Mouse (Mus musculus) midbrain, postnatal 0 days (tissue): ENCODE measurements at regions not wholly inside any gene's neighbourhood (a gene's known extent, or its start where the extent isn't known, plus 50 kb on each side); places are given as distances from the start of the nearest gene placed in this dataset.

Source experiments
- ATAC-seq: fragments of 200-750 bp; cut with Nextera tagmentation; 2 replicates; pipeline ENCODE4 v1.8.0; 2017; ENCODE audit warnings: moderate number of reproducible peaks, mild to moderate bottlenecking, moderate TSS enrichment, moderate library complexity; ENCODE audit not compliant: low FRiP score
- DNase-seq: peaks from one replicate; pipeline ENCODE4 v3.0.0-alpha.2; 2015; ENCODE audit warnings: low spot score
- H3K27ac ChIP-seq: fragments of 300-500 bp; sonication (generic); 2 replicates; pipeline ENCODE4 v1.5.1; 2014; ENCODE audit warnings: low read depth, mild to moderate bottlenecking, low read length, mixed read lengths
- H3K27me3 ChIP-seq: fragments of 300-500 bp; sonication (generic); 2 replicates; pipeline ENCODE4 v1.6.1; 2014; ENCODE audit warnings: low read length, control low read depth, mixed read lengths; ENCODE audit not compliant: insufficient read depth
- H3K36me3 ChIP-seq: fragments of 300-500 bp; sonication (generic); 2 replicates; pipeline ENCODE4 v1.6.1; 2014; ENCODE audit warnings: low read length, control low read depth, mixed read lengths; ENCODE audit not compliant: insufficient read depth
- H3K4me1 ChIP-seq: fragments of 300-500 bp; sonication (generic); 2 replicates; pipeline ENCODE4 v1.6.1; 2014; ENCODE audit warnings: mild to moderate bottlenecking, control low read depth, antibody characterized with exemption, low read length, mixed read lengths; ENCODE audit not compliant: insufficient read depth
- H3K4me2 ChIP-seq: fragments of 300-500 bp; sonication (generic); 2 replicates; pipeline ENCODE4 v1.6.1; 2014; ENCODE audit warnings: low read depth, mild to moderate bottlenecking, low read length, mixed read lengths; ENCODE audit not compliant: poor library complexity, severe bottlenecking
- H3K4me3 ChIP-seq: fragments of 300-500 bp; sonication (generic); 2 replicates; pipeline ENCODE4 v1.5.1; 2014; ENCODE audit warnings: low read depth, mild to moderate bottlenecking, low read length, moderate library complexity
- H3K9ac ChIP-seq: fragments of 300-500 bp; sonication (generic); replicated peaks from 2 replicates; pipeline ENCODE4 v1.6.1; 2014; ENCODE audit warnings: mild to moderate bottlenecking, low read length, moderate library complexity, mixed read lengths; ENCODE audit not compliant: poor library complexity, severe bottlenecking
- H3K9me3 ChIP-seq: fragments of 300-500 bp; sonication (generic); 2 replicates; pipeline ENCODE4 v1.6.1; 2016; ENCODE audit warnings: low read length, control low read depth
- CTCF ChIP-seq: IDR thresholded peaks from 2 replicates; pipeline ENCODE4 v1.5.1; 2016; ENCODE audit warnings: antibody characterized with exemption, mild to moderate bottlenecking
- WGBS: fragments of 180-500 bp; shearing (Covaris S2); extraction: QIAGEN DNeasy Blood & Tissue Kit; methylation state at CpG from one replicate; pipeline ENCODE4 v1.1.7; 2014; 5-methylcytosine and 5-hydroxymethylcytosine counted together

DNA sequence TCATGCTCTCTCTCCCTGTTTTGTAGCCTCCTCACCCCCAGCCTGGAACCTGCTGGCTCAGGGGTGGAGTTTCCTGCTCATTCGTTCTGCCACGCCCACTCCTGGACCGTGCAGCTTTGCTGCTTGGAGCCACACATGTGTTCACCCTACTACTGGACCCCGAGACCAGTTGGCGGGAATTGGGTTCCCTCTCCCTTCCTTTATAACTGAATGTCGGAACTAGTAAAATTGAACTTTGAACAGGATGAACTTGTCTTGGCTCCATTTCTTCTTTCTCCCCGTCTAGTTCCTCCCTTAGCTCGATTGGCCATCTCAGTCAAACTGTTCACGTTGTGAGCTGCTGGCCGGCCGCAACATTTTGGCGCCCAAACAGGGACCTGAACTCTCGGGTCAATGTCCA, 62.3 kb upstream of the Glrp1 start:
- Histone ChIP-seq H3K4me3 (no peak overlapping the region), H3K27me3 (no peaks in the 10 kb centered on the region), H3K4me1 (no peaks in the 10 kb centered on the region), H3K9me3 (no peaks in the 10 kb centered on the region), H3K4me2 (no peak overlapping the region), H3K36me3 (no peaks in the 10 kb centered on the region), H3K27ac (no peak overlapping the region), H3K9ac (no peak overlapping the region)
- ATAC-seq (no peak), DNase-seq (no peak)
- no peak for TF ChIP-seq CTCF
- 95% methylated on average over 13 of the region's 13 CpGs for WGBS

DNA sequence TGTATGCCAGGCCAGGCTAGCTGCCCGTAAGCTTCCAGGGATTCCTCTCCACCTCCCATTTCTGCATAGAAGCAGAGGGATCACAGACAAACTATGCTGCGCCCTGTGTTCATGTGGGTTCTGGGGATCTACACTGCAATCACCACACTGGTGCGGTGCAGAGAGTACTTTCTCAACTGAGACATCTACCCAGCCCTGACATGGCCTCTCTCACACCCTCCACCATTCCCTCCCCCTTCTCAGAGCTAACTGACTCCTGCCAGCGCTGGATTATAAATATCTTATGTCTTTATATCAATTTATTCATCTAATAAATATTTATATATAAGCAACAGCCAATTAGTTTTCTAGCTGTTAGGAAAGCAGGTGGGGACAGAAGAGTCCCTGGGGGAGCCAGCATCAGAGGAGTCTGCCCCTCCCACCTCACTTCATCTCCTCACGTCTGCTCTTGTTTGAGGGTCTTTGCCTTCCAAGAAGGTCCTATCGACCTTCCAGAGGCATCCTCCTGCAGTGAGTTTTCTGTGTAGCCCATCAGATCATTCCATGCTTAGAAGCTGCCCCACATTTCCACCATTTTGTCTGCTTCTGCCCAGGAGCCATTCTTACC, 58.7 kb upstream of the Glrp1 start:
- Histone ChIP-seq H3K4me1 (no peaks in the 10 kb centered on the region), H3K36me3 (no peaks in the 10 kb centered on the region), H3K4me2 (no peak overlapping the region), H3K27me3 (no peaks in the 10 kb centered on the region), H3K9me3 (no peaks in the 10 kb centered on the region), H3K4me3 (no peak overlapping the region), H3K9ac (no peak overlapping the region), H3K27ac (no peak overlapping the region)
- ATAC-seq (no peak), DNase-seq (no peak)
- no peak for TF ChIP-seq CTCF
- 52% methylated on average over 6 of the region's 6 CpGs for WGBS

DNA sequence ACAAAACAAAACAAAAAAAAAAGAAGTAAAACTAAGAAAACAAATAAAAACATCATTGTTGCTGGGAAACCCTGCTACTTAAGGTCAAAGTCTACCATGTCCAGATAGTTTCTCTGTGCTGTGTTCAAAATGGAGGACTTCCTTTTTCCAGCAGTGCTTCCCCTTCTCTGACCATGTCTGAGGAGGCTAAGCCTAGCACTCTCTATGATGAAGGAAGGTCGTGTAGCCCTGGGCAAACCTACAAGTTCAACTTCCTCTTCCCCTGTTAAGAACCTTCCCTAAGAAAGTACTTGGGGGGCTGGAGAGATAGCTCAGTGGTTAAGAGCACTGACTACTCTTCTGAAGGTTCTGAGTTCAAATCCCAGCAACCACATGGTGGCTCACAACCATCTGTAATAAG, 57.3 kb upstream of the Glrp1 start:
- H3K9ac ChIP-seq, result no peak overlapping the region
- no peak overlapping the region for H3K4me3 ChIP-seq
- DNase-seq (no peak), ATAC-seq (no peak)
- no peaks in the 10 kb centered on the region for H3K4me1 ChIP-seq
- no peaks in the 10 kb centered on the region for H3K27me3 ChIP-seq
- WGBS, result 94% methylated on average over 1 of the region's 1 CpGs
- no peak overlapping the region for H3K27ac ChIP-seq
- no peak overlapping the region for H3K4me2 ChIP-seq
- TF ChIP-seq CTCF, result no peak
- no peaks in the 10 kb centered on the region for H3K36me3 ChIP-seq
- H3K9me3 ChIP-seq, result no peaks in the 10 kb centered on the region

DNA sequence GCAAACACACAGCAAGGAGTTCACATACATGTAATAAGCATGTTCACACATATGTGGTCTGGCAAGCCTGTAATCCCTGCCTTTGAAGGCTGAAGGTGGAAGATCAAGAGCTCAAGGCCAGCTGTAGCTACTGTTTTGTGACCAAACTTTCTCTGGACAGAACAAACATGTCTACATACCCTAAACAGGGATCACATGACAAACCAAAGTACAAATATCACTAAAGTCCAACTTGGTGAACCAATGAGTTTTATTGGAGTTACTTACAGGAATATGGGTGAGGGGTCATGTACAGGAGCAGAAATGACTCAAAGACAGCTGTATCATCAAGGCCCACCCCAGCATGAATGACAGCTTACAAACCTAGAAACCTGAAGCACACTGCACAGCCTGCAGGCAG, 56.6 kb upstream of the Glrp1 start:
- Histone ChIP-seq H3K36me3 (no peaks in the 10 kb centered on the region), H3K27me3 (no peaks in the 10 kb centered on the region), H3K4me3 (no peak overlapping the region), H3K9me3 (no peaks in the 10 kb centered on the region), H3K4me1 (no peaks in the 10 kb centered on the region), H3K27ac (no peak overlapping the region), H3K4me2 (no peak overlapping the region), H3K9ac (no peak overlapping the region)
- ATAC-seq (no peak), DNase-seq (no peak)
- no peak for TF ChIP-seq CTCF

DNA sequence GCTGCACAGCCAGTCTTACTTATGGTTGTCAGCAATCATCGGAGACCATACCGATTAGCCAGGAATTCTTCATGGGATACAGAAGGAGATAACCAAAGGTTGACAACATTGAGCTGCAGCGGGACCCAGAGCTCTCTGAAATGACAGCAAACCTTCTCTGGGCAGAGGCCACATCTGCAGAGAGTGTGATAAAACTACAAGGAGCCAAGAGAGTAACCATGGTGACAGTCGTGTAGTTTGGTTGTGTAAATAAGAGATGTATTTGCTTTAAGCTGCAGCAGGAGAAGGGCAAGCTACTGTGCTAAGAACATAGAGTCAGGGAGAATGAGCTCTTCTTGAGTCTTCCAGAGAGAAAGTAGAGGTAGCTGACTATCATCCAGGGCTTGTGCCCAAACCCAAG, 55.0 kb upstream of the Glrp1 start:
- Histone ChIP-seq H3K9ac (no peak overlapping the region), H3K27ac (no peak overlapping the region), H3K36me3 (no peaks in the 10 kb centered on the region), H3K27me3 (no peaks in the 10 kb centered on the region), H3K4me3 (no peak overlapping the region), H3K4me1 (no peaks in the 10 kb centered on the region), H3K9me3 (no peaks in the 10 kb centered on the region), H3K4me2 (no peak overlapping the region)
- no peak for TF ChIP-seq CTCF
- WGBS, result 80% methylated on average over 4 of the region's 4 CpGs
- ATAC-seq, result no peak
- no peak for DNase-seq

DNA sequence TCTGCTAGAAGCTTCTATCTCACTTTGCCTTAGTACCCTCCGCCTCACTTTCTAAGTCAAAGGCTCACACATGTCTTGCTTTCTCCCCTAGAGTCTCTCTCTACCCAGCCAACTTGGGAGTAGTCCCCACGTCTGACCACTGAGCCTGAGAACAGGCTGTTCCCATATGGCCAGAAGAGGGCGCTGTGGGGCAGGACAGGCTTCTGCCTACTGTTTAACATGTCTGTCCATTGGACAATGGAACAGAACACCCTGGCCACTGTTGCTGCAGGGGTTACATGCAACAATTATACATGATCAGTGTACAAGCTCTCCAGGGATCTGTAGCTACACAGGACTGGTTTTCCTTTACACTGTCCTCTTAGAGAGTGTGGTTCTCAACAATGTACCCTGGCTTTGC, 52.5 kb upstream of the Glrp1 start:
- H3K4me2 ChIP-seq, result no peak overlapping the region
- WGBS, result 26% methylated on average over 3 of the region's 3 CpGs

More for the DNA sequence above, 52.5 kb upstream of the Glrp1 start:
- no peaks in the 10 kb centered on the region for H3K27me3 ChIP-seq
- DNase-seq (peak; percentile 74), ATAC-seq (no peak)
- H3K9ac ChIP-seq, result no peak overlapping the region
- H3K27ac ChIP-seq, result no peak overlapping the region
- H3K4me1 ChIP-seq, result peaks cover 2% of the 10 kb centered on the region; the same call in 1 of the 2 replicates
- H3K4me3 ChIP-seq, result no peak overlapping the region
- H3K9me3 ChIP-seq, result no peaks in the 10 kb centered on the region
- TF ChIP-seq CTCF, result peak; percentile 84
- no peaks in the 10 kb centered on the region for H3K36me3 ChIP-seq
